Mouse (Mus musculus) myocyte (in vitro differentiated cells): ENCODE data around the gene Igf2bp1.

Experiments used
- MAX ChIP-seq: IDR thresholded peaks from one replicate; pipeline ENCODE4 v1.6.1; 2011; ENCODE audit warnings: low read depth, mild to moderate bottlenecking, control low read depth
- MYOG ChIP-seq, 3 experiments: IDR thresholded peaks; one replicate each; pipeline ENCODE4 v1.6.1; 2011; ENCODE audit warnings: control low read depth in 2 of 3, low read depth in 2 of 3, mild to moderate bottlenecking in 2 of 3; ENCODE audit not compliant: insufficient read length in 2 of 3, control insufficient read depth in 1 of 3, insufficient read depth in 1 of 3
- POLR2A ChIP-seq: IDR thresholded peaks from one replicate; pipeline ENCODE4 v1.6.1; 2011; ENCODE audit warnings: low read depth, mild to moderate bottlenecking, control low read depth, moderate library complexity; ENCODE audit not compliant: insufficient read length
- POLR2AphosphoS2 ChIP-seq: IDR thresholded peaks from one replicate; pipeline ENCODE4 v1.6.1; 2011; ENCODE audit warnings: low read depth, control low read depth; ENCODE audit not compliant: insufficient read length
- TCF12 ChIP-seq: IDR thresholded peaks from one replicate; pipeline ENCODE4 v1.6.1; 2011; ENCODE audit warnings: mild to moderate bottlenecking, control low read depth; ENCODE audit not compliant: poor library complexity, insufficient read depth, severe bottlenecking
- USF1 ChIP-seq: IDR thresholded peaks from one replicate; pipeline ENCODE4 v1.6.1; 2011; ENCODE audit warnings: low read depth, mild to moderate bottlenecking, control low read depth, moderate library complexity

GRCm38 (mm10) chr11:96011982-96012381 is 6.2 kb upstream of the Igf2bp1 start:
- TF ChIP-seq POLR2A (no peak), POLR2AphosphoS2 (no peak), MAX (no peak), USF1 (no peak), TCF12 (no peak), MYOG (IDR thresholded peaks at IDR 0.05; ENCODE audit: control insufficient read depth in 1 of 3, insufficient read depth in 1 of 3, insufficient read length in 2 of 3, low read depth in 2 of 3) (no peak)
